ENCODE assay signal across 8 mouse cellular contexts in the genomic region with DNA sequence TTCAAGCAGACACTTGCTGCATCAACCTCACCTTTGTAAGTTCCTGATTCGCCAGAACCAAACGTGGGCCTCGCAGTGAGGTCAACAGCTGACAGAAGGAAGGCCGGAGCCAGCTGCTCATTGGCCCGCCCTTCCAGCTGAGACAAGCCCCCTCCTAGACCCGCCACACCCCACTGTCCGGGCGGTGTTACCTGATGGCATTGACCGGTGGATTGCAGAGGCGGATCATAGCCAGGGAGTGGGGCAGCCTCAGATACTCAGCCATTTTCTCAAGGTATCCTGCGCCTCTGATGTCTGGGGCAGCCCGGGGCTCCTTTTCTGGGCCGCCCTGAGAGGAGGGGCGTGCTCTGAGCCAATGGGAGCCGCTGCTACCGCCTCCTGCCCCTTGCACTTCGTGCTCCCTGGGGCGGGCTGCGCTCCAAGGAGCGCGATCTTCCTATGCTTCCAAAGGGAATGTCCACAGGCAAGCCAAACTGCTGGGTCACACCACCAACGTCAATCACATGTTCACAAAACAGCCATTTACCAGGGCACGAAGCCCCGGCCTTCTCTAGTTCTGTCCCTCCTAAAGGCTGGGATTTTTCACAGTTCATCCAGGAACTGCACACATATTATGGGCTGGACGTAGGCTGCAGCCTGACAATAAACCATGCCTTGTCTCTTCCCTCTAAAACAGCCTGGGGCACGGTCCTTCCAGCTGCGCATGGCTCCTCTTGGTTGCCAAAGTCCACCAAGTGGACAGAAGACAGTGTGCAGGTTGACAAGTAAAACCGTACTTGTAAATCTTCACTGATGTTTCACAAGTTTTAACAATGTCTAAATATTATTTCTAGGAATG. TPM values are rescaled to one million over a fixed set of nuclear protein-coding genes. Genes with fewer than 3 reads are reported as not detected.
DNase-seq lines count a peak whose midpoint lies in the region; ATAC-seq lines count a peak whose summit lies in the region.

A gene (minus strand): TSS at position 292 of the 838 bp plus-strand sequence.

- H3K9ac ChIP-seq in hindbrain, embryonic 11.5 days (ENCODE audit: low read depth, low read length): peak within 1 kb of the TSS; percentile 40

- no peaks in the 10 kb centered on the region for H3K27me3 ChIP-seq in hindbrain, embryonic 11.5 days (ENCODE audit: control insufficient read depth, insufficient read depth, low read length)

- no peaks in the 10 kb centered on the region for H3K4me1 ChIP-seq in hindbrain, embryonic 11.5 days (replicated peaks; ENCODE audit: control insufficient read depth, insufficient read depth, low read length)

- no peaks in the 10 kb centered on the region for H3K36me3 ChIP-seq in hindbrain, embryonic 11.5 days (ENCODE audit: control insufficient read depth, insufficient read depth, low read length)

- DNase-seq in NIH3T3 (ENCODE audit: low read depth): peak; percentile 44
- peak; percentile 77 for DNase-seq in cerebellum, adult 9-11 months
- DNase-seq in frontal cortex, postnatal 14 days (ENCODE audit: low spot score in 2 of 2): peak; percentile 18 to 24
- peak; percentile 66 for DNase-seq in hindbrain, embryonic 11.5 days (ENCODE audit: low spot score)
- DNase-seq in layer of hippocampus, postnatal 14 days (ENCODE audit: low spot score in 2 of 2): peak; percentile 7 to 13
- DNase-seq in lung, postnatal 36 days: peak; percentile 81
- DNase-seq in retina, embryonic 14.5 days (ENCODE audit: low spot score): peak; percentile 68
- DNase-seq in urinary bladder, adult 2 months (ENCODE audit: low spot score): peak; percentile 63

- peak within 1 kb of the TSS; percentile 42 for H3K4me2 ChIP-seq in hindbrain, embryonic 11.5 days (replicated peaks; ENCODE audit: low read depth, low read length)

- WGBS in hindbrain, embryonic 11.5 days: 8% methylated on average over 28 of the region's 28 CpGs

- ATAC-seq in hindbrain, embryonic 11.5 days (ENCODE audit: low FRiP score): peak; percentile 91

- no peaks in the 10 kb centered on the region for H3K9me3 ChIP-seq in hindbrain, embryonic 11.5 days (ENCODE audit: control insufficient read depth, low read length)

- no peak within 1 kb of the TSS for H3K27ac ChIP-seq in hindbrain, embryonic 11.5 days (ENCODE audit: low read depth, low read length)

- H3K4me3 ChIP-seq in hindbrain, embryonic 11.5 days (ENCODE audit: low read depth, low read length): peak within 1 kb of the TSS; percentile 30

RNA-seq across cellular contexts. Expression of the gene that starts here (rescaled TPM):
- polyA plus RNA-seq in hindbrain, embryonic 11.5 days (2014; fragmentation: Nextera tagmentation; extraction: Ambion mirVana): 1.9 and 2.7 TPM in 2 replicates
- 1 to 10 TPM; 1.3 to 1.7 TPM for total RNA-seq in layer of hippocampus, postnatal 14 days (2021)
- polyA plus RNA-seq in urinary bladder, adult 2 months (2012; rRNA removed): 11.6 and 13.5 TPM in 2 replicates

Comparison
In these comparisons a context has a peak if more than half of its experiments do, and no peak if none do; other contexts are left out.
1. DNase-seq: peak in every context shown above with its lines; median percentile 81 in lung, postnatal 36 days; 77 in cerebellum, adult 9-11 months; 68 in retina, embryonic 14.5 days; 66 in hindbrain, embryonic 11.5 days; 63 in urinary bladder, adult 2 months; 44 in NIH3T3; 21 in frontal cortex, postnatal 14 days; 10 in layer of hippocampus, postnatal 14 days.